Mouse (Mus musculus): ENCODE measurements around the gene Inafm2. TPM values are rescaled to one million over a fixed set of nuclear protein-coding genes. Genes with fewer than 3 reads are reported as not detected.

The Inafm2 gene
- polyA plus RNA-seq, 1 experiment from 2014 or later: 23.5 TPM

DNA sequence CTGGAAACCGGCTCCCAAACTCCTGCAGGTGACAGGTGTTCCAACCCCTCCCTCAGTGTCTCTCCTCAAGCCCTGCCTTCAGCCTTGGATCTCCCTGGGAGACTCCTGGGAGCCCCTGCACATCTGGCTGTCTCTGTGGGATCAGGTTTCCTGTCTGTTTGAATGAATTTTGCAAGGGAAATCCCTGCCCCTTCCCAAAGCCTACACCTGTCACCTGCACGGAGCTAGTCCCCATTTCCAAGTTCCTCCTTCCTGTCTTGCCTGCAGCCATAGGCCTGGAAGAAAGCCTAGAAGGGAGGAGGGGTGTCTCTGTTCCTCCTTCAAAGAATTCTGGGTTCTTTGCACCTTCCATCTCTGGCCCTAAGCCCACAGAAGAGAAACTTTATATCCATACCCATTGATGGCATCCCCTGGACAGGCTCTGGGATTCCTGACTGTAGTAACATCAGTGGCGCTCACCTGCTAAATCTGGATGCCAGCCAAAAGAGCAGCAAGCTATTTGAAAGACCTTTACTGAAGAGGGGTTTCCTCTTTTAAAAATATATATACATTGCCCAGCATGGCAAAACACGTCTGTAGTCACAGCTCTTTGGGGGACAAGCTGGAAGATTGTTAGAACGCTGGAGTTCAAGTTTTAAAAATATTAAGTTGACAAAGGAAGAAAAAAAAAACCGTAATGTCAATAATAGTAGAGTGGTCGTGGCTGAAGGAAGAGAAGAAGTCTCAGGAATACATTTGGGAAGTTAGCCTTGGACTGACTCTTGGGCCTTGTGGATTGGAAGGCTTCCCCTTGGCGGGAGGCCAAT lies 15.5 kb upstream of the Inafm2 start:
- Histone ChIP-seq H3K4me3 (no peak overlapping the region), H3K27ac (no peak overlapping the region), H3K4me1 (replicated peaks) (peaks cover 12% of the 10 kb centered on the region), H3K9ac (no peak overlapping the region), H3K27me3 (peaks cover 57% of the 10 kb centered on the region), H3K36me3 (no peaks in the 10 kb centered on the region), H3K4me2 (no peak overlapping the region), H3K9me3 (no peaks in the 10 kb centered on the region)
- ATAC-seq (ENCODE audit: low FRiP score): no peak
- WGBS: 26% methylated on average over 8 of the region's 8 CpGs

DNA sequence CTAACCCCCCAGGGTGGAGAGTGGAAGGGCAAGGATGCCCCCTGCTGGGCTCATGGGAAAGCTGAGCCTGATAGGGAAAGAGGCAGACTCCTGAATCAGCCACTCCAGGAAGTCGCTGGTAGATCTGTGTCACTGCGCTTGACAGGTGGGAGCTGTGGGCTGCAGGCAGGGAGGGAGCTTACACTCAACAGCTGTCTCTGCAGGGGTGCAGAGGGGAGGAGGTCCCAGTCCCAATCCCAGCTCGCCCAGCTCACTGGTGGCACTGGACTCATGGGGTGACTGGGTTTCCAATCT lies 15.0 kb upstream of the Inafm2 start:
- H3K27me3 ChIP-seq: peaks cover 52% of the 10 kb centered on the region
- no peak overlapping the region for H3K27ac ChIP-seq
- H3K4me3 ChIP-seq: no peak overlapping the region
- 6% methylated on average over 3 of the region's 3 CpGs for WGBS
- H3K4me1 ChIP-seq (replicated peaks): peaks cover 12% of the 10 kb centered on the region
- no peak for ATAC-seq (ENCODE audit: low FRiP score)
- H3K36me3 ChIP-seq: no peaks in the 10 kb centered on the region
- H3K9me3 ChIP-seq: no peaks in the 10 kb centered on the region
- H3K4me2 ChIP-seq: no peak overlapping the region
- H3K9ac ChIP-seq: no peak overlapping the region

DNA sequence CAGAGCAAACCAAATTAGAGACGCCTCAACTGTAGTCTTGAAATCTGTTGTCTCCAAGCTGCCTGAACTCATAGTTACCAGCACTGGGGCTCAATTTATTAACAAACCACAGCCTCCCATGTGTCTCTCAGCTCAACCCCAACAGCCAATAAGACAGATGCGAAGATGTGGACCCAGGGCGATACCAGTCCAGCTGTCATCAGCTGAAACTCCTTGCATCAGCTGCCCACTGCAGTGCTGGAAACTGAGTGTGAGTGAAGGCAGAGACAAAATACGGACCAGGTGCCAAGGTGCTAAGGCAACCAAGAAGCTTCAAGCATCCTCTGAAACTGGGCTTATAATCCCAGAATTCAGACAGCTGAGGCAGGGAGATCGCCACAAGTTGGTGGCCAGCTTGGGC lies 13.6 kb upstream of the Inafm2 start:
- Histone ChIP-seq H3K27ac (no peak overlapping the region), H3K4me3 (no peak overlapping the region)

DNA sequence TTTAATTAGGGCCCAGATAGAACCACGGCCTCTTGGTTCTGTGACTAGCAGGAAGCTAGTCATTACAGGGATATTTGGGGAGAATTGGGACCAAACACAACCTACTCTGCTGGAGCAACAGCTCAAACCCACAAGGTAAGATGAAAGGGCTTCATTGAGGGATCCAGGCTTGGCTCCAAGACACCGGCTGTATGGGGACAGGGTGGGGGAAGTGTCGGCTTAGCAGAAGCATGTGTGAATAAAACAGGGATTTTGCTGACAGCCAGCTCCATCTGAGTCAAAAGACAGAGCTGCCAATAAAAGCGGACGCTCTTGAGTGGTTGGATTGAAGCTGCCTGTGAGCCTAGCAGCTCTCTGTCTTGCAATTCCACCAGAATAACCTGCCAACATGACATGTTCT lies 12.2 kb upstream of the Inafm2 start:
- no peaks in the 10 kb centered on the region for H3K9me3 ChIP-seq
- H3K4me1 ChIP-seq (replicated peaks): peaks cover 7% of the 10 kb centered on the region
- WGBS: 65% methylated on average over 5 of the region's 5 CpGs
- no peak overlapping the region for H3K27ac ChIP-seq
- H3K36me3 ChIP-seq: no peaks in the 10 kb centered on the region
- no peak overlapping the region for H3K4me3 ChIP-seq
- H3K4me2 ChIP-seq: no peak overlapping the region
- ATAC-seq (ENCODE audit: low FRiP score): no peak
- no peak overlapping the region for H3K9ac ChIP-seq
- H3K27me3 ChIP-seq: peaks cover 41% of the 10 kb centered on the region

More for the DNA sequence above, 13.6 kb upstream of the Inafm2 start:
- no peak overlapping the region for H3K4me2 ChIP-seq
- no peaks in the 10 kb centered on the region for H3K36me3 ChIP-seq
- peaks cover 52% of the 10 kb centered on the region for H3K27me3 ChIP-seq
- H3K9ac ChIP-seq: no peak overlapping the region
- H3K4me1 ChIP-seq (replicated peaks): peaks cover 12% of the 10 kb centered on the region
- H3K9me3 ChIP-seq: no peaks in the 10 kb centered on the region
- WGBS: 89% methylated on average over 5 of the region's 5 CpGs
- ATAC-seq (ENCODE audit: low FRiP score): no peak

DNA sequence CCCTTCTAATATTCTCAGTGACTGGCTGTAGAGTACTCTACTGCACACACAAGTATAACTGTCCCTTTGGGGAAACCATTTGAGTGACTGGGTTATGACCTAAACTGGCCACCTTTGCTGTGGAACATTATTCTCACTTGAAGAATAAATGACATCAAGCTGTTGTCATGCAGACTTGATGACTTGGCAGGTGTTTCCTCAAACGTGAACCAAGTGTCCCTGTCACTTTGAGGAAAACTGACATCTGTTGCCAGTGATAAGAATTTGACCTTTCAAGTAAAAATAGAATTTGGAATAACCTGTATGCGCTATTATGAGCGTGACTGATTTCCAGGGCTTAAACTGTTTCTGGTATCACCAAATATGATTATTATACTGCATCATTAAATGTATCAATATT lies 5.2 kb upstream of the Inafm2 start:
- Histone ChIP-seq H3K27me3 (peaks cover 31% of the 10 kb centered on the region), H3K36me3 (no peaks in the 10 kb centered on the region), H3K9me3 (no peaks in the 10 kb centered on the region), H3K4me2 (no peak overlapping the region), H3K9ac (no peak overlapping the region), H3K27ac (no peak overlapping the region), H3K4me1 (replicated peaks) (peaks cover 16% of the 10 kb centered on the region), H3K4me3 (no peak overlapping the region)
- WGBS: 74% methylated on average over 3 of the region's 3 CpGs
- ATAC-seq (ENCODE audit: low FRiP score): no peak

DNA sequence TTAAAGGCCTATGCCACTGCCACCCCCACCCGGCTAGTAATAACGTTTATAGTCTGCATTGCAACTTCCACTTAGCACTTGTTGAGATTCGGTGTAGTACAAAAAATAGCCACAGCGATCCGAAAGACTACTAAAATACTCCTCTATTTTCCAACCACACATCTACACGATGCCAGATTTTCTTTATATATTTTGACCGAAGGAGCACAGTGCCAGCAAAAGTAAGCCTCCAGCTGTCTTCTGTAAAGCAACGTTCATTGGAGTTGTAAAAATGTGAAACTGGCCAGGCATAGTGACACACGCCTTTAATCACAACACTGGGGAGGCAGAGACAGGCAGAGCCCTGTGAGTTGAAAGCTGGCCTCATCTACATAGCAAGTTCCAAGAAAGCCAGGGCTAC lies 4.4 kb upstream of the Inafm2 start:
- Histone ChIP-seq H3K27ac (no peak overlapping the region), H3K27me3 (peaks cover 27% of the 10 kb centered on the region), H3K9me3 (no peaks in the 10 kb centered on the region), H3K4me2 (no peak overlapping the region), H3K36me3 (no peaks in the 10 kb centered on the region), H3K4me3 (no peak overlapping the region), H3K4me1 (replicated peaks) (peaks cover 16% of the 10 kb centered on the region), H3K9ac (no peak overlapping the region)
- ATAC-seq (ENCODE audit: low FRiP score): no peak
- 72% methylated on average over 9 of the region's 9 CpGs for WGBS

DNA sequence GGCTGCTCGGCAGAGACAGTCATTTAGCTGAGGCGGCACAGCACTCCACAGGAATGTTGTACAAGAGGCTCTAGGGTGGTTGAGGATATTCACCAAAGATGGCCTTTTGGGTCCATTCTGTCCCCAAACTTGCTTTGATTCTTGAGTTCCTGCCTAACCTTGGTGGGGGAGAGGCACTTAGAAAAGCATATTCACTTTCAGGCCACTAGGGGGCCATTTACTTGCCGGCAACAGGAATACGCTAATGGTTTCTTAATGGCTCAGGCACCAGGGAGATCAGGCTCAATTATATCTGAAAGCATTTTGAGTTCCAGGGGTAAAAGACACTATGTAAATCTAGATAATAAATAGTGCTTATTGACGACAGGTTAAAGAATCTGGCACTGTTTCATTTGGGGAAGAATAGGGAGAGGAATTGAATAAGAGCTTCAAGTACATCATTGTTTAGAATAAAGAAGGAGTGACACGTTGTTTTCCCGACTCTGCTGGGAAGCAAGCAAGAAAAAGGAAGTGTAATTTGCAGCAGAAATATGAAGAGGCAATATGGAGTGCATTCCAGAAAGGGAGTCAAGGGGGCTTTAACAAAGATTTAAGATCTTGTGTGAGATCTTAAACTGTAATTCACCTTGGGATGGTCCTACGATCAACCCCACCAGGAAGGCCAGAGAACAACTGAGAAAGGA lies 2.2 kb upstream of the Inafm2 start:
- Histone ChIP-seq H3K27ac (no peak overlapping the region), H3K27me3 (peaks cover 25% of the 10 kb centered on the region), H3K4me3 (no peak overlapping the region), H3K4me1 (replicated peaks) (peaks cover 35% of the 10 kb centered on the region), H3K9ac (no peak overlapping the region), H3K9me3 (no peaks in the 10 kb centered on the region), H3K4me2 (no peak overlapping the region), H3K36me3 (no peaks in the 10 kb centered on the region)
- no peak for ATAC-seq (ENCODE audit: low FRiP score)
- WGBS: 22% methylated on average over 8 of the region's 8 CpGs

DNA sequence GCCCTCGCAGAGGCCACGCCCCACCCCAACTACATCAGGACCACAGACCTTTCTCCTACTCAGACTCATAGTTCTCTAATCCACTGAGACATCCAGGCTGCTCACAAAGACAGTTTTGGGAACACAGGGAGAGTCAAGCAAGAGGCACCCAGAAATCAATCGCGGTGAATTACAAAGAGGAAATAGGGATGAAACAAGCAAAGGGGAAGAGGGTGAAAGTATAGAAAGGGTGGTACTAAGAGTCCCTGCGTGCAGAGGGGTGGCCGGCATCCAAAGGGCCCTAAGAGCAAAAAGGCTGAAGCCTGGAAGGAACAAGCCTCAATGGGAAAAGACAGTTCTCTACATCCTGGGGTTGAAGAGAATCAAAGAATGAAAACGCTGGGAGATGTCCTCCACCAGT lies 937 bp upstream of the Inafm2 start:
- WGBS: 6% methylated on average over 7 of the region's 7 CpGs
- H3K4me3 ChIP-seq: peak overlapping the region; percentile 95; the same call in 1 of the 2 replicates
- 0 out of 2 replicates have a peak, but pooled peaks cover 2% of the 10 kb centered on the region for H3K36me3 ChIP-seq
- no peaks in the 10 kb centered on the region for H3K9me3 ChIP-seq
- H3K27ac ChIP-seq: no peak overlapping the region
- H3K27me3 ChIP-seq: peaks cover 25% of the 10 kb centered on the region
- peak overlapping the region; percentile 89; the same call in 1 of the 2 replicates for H3K4me2 ChIP-seq
- ATAC-seq (ENCODE audit: low FRiP score): no peak
- H3K9ac ChIP-seq: peak overlapping the region; percentile 97; the same call in 1 of the 2 replicates
- H3K4me1 ChIP-seq (replicated peaks): peaks cover 48% of the 10 kb centered on the region

DNA sequence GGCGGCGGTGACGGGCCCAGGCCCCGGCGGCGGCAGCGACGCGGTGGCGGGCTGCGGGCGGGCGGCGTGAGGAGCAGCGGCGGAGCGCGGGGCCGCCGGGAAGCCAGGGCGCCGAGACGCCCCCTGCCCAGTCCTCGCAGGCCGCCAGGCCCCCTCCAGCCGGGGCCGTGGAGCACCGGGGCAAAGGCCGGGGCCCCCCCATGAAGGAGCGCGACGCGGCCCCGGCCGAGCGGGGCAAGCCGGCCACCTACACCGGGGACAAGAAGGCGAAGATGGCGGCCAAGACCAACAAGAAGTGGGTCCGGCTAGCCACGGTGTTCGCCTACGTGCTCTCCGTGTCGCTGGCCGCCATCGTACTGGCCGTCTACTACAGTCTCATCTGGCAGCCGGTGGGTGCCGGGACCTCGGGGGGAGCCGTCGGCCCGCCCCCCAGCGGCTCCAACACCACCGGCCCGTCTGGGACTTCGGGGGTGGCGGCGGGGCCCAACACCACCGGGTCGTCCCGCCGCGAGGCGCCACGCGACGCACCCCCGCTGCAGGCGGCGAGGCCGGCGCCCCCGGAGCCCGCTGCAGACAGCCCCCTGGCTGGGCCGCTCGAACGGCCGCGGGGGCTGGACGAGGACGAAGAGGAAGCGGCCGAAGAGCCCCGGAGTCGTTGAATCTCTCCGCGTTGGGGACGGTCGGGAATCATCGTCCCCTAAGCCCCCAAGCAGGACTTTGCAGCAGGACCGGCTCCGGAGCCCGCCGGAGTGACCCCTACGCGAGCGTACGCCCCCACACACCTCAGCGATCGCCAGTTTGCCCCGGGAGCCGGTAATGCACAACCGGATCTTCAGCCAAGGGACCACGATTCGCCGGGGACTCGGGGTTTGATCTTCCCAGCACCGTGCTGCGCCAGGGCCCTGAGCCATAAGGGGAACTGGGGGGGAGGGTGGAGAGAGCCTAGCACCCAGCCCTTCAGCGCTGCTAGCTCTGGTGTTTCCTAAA lies 650 bp downstream of the Inafm2 start:
- WGBS: under 1% methylated on average over 93 of the region's 113 CpGs
- Histone ChIP-seq H3K4me3 (peak overlapping the region; percentile 95), H3K27ac (peak overlapping the region; percentile 82), H3K36me3 (0 out of 2 replicates have a peak, but pooled peaks cover 2% of the 10 kb centered on the region), H3K9ac (peak overlapping the region; percentile 97), H3K9me3 (no peaks in the 10 kb centered on the region), H3K4me2 (peak overlapping the region; percentile 89), H3K27me3 (peaks cover 24% of the 10 kb centered on the region), H3K4me1 (replicated peaks) (peaks cover 61% of the 10 kb centered on the region)
- peak; percentile 34 for ATAC-seq (ENCODE audit: low FRiP score)

DNA sequence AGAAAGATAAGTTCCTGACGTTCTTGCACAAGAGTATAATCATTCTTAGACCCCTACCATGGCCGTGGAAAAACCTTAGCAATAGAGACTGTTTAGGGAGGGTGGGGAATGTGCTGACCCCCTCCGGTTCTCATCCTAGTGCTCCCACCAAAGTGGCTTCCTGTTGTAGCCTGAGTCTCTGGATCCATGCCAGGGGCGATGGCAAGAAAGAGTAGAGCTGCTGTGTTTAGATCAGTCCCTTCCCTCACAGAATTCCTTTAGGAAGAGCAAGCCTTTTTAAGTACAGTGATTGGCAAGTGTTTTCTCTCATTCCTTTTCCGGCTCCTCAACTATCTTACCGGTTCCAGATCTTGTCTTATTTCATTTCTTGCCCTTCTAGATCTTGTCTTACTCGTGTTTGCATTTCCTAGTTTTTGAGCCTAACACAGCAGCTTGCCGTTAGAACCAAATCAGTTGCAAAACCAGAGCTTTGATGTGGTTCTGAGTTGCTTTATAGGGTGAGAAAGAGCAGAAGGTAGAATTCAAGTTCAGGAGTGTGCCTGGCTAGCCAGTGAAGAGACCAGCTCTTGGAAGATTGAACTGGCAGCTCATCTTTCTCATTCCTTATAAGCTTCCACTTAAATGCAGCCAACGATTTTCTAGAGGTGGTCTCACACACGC lies 1.9 kb downstream of the Inafm2 start:
- Histone ChIP-seq H3K36me3 (peaks cover 6% of the 10 kb centered on the region; the same call in 1 of the 2 replicates), H3K4me3 (peak overlapping the region; percentile 95), H3K9ac (peak overlapping the region; percentile 97), H3K27me3 (peaks cover 15% of the 10 kb centered on the region), H3K27ac (peak overlapping the region; percentile 12; the same call in 1 of the 2 replicates), H3K4me1 (replicated peaks) (peaks cover 70% of the 10 kb centered on the region), H3K9me3 (no peaks in the 10 kb centered on the region), H3K4me2 (peak overlapping the region; percentile 89)
- ATAC-seq (ENCODE audit: low FRiP score): no peak
- WGBS: 39% methylated on average over 10 of the region's 10 CpGs

DNA sequence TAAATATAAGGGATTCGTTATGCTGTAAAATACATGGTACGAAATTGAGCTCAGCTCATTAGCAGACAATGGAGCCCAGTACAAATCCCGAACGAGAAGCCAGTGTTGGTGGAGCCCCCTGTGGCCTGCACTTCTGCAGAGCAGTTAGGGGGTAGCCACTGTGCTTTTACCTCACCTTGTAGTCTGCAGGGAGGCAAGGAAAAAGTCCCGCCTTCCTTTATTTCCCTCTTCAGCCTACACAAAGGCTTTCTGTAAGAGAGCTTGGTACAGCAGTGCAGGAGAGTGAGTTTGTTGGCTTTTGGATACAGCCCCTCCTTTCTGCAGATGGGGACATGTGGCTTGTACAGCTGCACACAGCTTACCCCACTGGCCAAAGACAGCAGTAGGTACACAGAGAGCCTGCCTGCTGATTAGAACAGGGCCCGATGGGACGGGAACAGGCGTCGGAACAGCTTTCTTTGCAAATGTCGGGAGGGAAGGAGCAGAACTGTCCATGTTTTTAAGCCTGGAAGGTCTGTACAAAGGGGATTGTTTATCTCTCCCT lies 3.9 kb downstream of the Inafm2 start:
- 12% methylated on average over 10 of the region's 10 CpGs for WGBS
- Histone ChIP-seq H3K9me3 (no peaks in the 10 kb centered on the region), H3K36me3 (peaks cover 7% of the 10 kb centered on the region; the same call in 1 of the 2 replicates), H3K4me2 (peak overlapping the region; percentile 29), H3K4me3 (peak overlapping the region; percentile 12), H3K4me1 (replicated peaks) (peaks cover 66% of the 10 kb centered on the region), H3K9ac (peak overlapping the region; percentile 59), H3K27ac (peak overlapping the region; percentile 76), H3K27me3 (peaks cover 6% of the 10 kb centered on the region)
- ATAC-seq (ENCODE audit: low FRiP score): no peak
